Mouse (Mus musculus) layer of hippocampus, adult 11-12 months (tissue): ENCODE results near the gene Shisal2a.

Experiments used
- DNase-seq: peaks from one replicate; pipeline ENCODE4 v3.0.0; 2022; ENCODE audit warnings: low spot score

Gene Shisal2a

DNA sequence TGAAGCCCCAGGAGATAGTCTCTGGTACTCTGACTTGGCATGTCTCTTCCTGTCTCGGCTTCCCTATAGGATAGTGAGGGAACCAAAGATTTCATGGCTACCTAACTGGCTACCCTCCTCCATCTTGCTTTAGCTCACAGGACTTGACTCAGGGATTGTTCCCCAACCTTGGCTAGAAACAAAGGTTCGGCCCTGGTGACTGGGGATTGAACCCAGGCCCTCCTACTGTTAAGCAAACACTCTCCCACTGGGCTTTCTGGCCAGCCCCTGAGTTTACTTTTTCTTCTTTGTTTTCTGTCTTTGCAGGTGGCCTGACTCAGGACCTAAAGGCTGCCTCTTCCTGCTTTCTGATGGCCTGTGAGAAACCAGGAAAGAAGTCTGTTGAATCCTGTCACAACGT, 45.3 kb downstream of the Shisal2a start:
- DNase-seq: no peak

DNA sequence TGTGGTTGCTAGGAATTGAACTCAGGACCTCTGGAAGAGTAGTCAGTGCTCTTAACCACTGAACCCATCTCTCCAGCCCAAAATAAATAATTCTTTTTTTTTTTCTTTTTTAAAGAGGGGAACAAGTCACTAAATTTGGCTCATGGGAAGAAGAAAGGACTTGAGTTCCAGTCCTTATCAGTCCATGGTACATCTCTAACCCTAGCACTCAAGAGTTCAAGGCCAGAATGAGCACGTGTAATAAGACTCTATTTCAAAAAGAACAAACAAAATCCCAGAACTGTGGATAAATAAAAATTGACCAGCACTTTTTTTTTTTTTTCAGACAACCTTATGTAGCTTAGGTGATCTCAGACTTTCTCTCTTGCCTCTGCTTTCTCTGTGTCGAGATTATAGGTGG, 46.4 kb downstream of the Shisal2a start:
- DNase-seq: no peak

- no peak for DNase-seq
These were observed 47.7 kb downstream of the Shisal2a start for GRCm38 (mm10) chr4:108335413-108335812.

DNA sequence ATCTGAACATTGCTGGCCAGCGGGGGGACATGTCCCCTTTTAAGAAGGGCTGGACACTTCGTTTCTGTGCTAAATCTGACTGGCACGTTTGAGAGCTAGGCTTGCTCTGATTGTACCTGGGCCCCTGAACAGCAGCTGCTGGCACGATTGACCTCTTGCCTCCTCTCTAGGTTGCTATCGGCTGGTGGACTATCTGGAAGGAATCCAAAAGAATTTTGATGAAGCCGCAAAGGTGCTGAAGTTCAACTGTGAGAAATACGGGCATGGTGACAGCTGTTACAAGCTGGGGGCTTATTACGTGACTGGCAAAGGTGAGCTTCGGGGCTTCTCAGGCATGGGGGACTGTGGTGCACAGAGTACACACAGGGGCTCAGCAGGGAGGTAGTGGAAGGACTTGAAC, 51.1 kb downstream of the Shisal2a start:
- no peak for DNase-seq

- no peak for DNase-seq
These were observed 53.3 kb downstream of the Shisal2a start for GRCm38 (mm10) chr4:108329840-108330239.

DNA sequence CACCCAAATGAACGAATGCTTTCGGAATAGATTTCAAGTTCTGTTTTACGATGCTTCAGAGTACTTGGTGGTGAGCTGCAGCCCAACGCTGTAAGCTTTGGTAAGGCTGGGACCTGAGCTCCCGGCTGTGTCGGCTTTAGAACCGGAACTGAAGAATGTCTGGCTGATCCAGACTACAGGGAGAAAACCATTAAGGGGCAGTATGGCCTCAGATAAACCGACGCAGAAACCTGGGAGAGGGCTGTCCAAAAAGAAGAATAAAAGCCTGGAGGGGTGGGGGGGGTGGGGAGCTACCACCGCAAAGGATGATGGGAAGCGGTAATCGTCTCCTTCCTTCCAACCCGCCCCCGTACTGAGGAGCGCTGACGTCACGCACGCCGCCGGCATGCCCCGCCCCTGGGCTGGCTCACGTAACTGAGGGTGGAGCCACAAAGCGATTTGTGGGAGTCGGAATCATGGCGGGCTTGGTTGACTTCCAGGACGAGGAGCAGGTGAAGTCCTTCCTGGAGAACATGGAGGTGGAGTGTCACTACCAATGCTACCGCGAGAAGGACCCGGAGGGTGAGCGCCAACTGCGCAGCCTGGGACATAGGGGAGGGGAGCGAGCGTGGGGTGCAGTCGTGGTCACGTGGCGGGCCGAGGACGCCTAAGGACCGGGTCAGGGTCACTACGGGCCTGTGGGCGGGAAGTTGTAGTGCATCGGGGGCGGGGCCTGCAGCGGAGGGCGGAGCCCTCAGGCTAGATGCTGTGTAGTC, 55.2 kb downstream of the Shisal2a start, which contains the start of gene Coa7:
TSS of gene Coa7 (plus strand) at position 411 of the 755 bp plus-strand sequence.
- peak; percentile 97 for DNase-seq

DNA sequence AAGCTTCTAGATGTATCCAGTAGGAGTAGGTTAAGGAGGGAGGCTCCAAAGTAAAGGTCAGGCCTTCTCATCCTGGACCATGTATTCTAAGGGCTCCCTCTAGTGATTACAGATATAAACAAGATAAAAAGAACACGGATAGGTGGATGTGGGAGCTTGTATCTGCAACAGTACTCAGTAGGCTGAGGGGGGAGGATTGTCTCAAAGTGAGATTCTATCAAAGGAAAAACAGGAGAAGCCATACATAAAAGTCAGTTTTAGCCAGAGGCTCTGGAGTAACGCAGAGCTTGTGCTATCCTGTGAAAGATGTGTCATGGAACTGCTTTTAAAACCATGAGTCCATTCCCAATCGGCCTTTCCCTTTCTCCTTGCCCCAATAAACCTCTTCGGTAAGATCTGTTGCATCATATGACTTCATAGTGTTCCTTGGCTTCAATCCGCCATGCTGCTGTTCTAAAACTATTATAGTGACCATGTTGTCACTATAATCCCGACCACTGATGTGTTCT, 56.0 kb downstream of the Shisal2a start:
- DNase-seq: peak; percentile 53

DNA sequence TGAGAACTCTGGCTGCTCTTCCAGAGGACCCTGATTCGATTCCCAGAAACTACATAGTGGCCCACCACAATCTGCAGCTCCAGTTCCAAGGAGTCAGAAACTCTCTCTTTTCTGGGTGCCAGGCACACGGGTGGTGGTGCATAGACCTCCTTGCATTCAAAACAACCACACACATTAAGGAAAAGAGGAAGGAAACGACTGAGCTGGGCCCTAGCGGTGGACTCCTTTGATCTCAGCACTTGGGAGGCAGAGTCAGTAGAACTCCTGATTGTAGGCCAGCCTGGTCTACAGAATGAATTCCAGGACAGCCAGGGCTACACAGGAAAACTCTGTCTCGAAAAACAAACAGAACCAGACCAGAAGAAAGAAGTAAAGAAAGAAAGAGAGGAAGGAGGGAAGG, 59.6 kb downstream of the Shisal2a start:
- no peak for DNase-seq

- no peak for DNase-seq
These were observed 62.3 kb downstream of the Shisal2a start for GRCm38 (mm10) chr4:108320627-108321380.

- DNase-seq: no peak
These were observed 63.4 kb downstream of the Shisal2a start for GRCm38 (mm10) chr4:108319747-108320146.

- DNase-seq: peak; percentile 32
These were observed 64.2 kb downstream of the Shisal2a start for GRCm38 (mm10) chr4:108318649-108319615.
